Mouse (Mus musculus): Measurements from ENCODE around the gene Fgfr2.

DNA sequence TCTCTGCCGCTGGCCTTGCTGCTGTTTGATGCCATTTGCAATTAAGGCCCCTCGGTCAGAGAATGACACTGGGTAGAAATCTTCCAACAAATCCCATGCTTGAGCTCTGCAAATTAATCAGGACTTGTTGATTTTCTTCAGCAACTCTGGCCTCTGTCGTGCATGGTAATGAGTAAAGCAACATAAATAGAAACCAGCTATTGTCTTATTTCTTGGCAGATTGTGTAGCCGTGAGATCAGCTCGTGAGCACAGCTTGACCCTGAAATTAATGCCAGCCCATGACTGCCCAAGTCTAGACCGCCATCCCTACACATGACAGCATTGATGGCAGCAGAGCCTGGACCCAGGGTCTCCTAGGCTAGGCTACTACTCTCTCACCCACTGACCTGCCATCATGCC, 994.5 kb downstream of the Fgfr2 start:
- no peak for TF ChIP-seq CTCF (conservative IDR thresholded peaks at IDR 0.05; ENCODE audit: low read length)
- TF ChIP-seq POU5F1 (IDR thresholded peaks at IDR 0.05; ENCODE audit: borderline replicate concordance, low read length), result no peak

All from E14TG2a.4 (cell line).